Mouse (Mus musculus) heart, embryonic 12.5 days (tissue): ENCODE results near the gene Agpat4. TPM values are rescaled to one million over a fixed set of nuclear protein-coding genes. Genes with fewer than 3 reads are reported as not detected.

ENCODE experiments used
- ATAC-seq: fragments of 200-750 bp; cut with Nextera tagmentation; 2 replicates; pipeline ENCODE4 v1.8.0; 2017; ENCODE audit warnings: moderate TSS enrichment, moderate library complexity; ENCODE audit not compliant: insufficient number of reproducible peaks, low FRiP score
- H3K27ac ChIP-seq: fragments of 300-500 bp; sonication (generic); 2 replicates; pipeline ENCODE4 v1.5.1; 2016; ENCODE audit warnings: mild to moderate bottlenecking, moderate library complexity; ENCODE audit not compliant: poor library complexity, severe bottlenecking
- H3K27me3 ChIP-seq: fragments of 300-500 bp; sonication (generic); replicated peaks from 2 replicates; pipeline ENCODE4 v1.6.1; 2016; ENCODE audit warnings: mild to moderate bottlenecking, moderate library complexity
- H3K36me3 ChIP-seq: fragments of 300-500 bp; sonication (generic); 2 replicates; pipeline ENCODE4 v1.6.1; 2016; ENCODE audit warnings: mild to moderate bottlenecking, moderate library complexity
- H3K4me1 ChIP-seq: fragments of 300-500 bp; sonication (generic); replicated peaks from 2 replicates; pipeline ENCODE4 v1.6.1; 2016; ENCODE audit warnings: mild to moderate bottlenecking
- H3K4me2 ChIP-seq: fragments of 300-500 bp; sonication (generic); 2 replicates; pipeline ENCODE4 v1.6.1; 2016; ENCODE audit warnings: mild to moderate bottlenecking, moderate library complexity
- H3K4me3 ChIP-seq: fragments of 300-500 bp; sonication (generic); 2 replicates; pipeline ENCODE4 v1.5.1; 2016; ENCODE audit warnings: mild to moderate bottlenecking
- H3K9ac ChIP-seq: fragments of 300-500 bp; sonication (generic); 2 replicates; pipeline ENCODE4 v1.6.1; 2016; ENCODE audit warnings: mild to moderate bottlenecking, moderate library complexity
- H3K9me3 ChIP-seq: fragments of 300-500 bp; sonication (generic); replicated peaks from 2 replicates; pipeline ENCODE4 v1.6.1; 2016; ENCODE audit warnings: mild to moderate bottlenecking, moderate library complexity
- WGBS: fragments of 180-500 bp; shearing (Covaris S2); methylation state at CpG from one replicate; pipeline ENCODE4 v1.1.7; 2016; 5-methylcytosine and 5-hydroxymethylcytosine counted together
- polyA plus RNA-seq: library from polyadenylated mRNA; unstranded; fragments of >200 nt; fragmentation: Nextera tagmentation; extraction: Ambion mirVana; gene quantifications from 2 replicates; pipeline ENCODE4 v1.2.1, GENCODE M21; 2016

Gene Agpat4
- 20.3 and 21.1 TPM in 2 replicates for polyA plus RNA-seq

GRCm38 (mm10) chr17:12118561-12118925 is at the start of gene Agpat4:
TSS of gene Agpat4 (plus strand) at chr17:12118704.
- peak; percentile 76 for ATAC-seq
- Histone ChIP-seq H3K4me1 (peaks cover 9% of the 10 kb centered on the region), H3K4me2 (peak within 1 kb of the TSS; percentile 86)

GRCm38 (mm10) chr17:12076816-12077215 is 41.7 kb upstream of the Agpat4 start:
- no peak for ATAC-seq
- Histone ChIP-seq H3K4me3 (no peak overlapping the region), H3K27me3 (no peaks in the 10 kb centered on the region), H3K9ac (no peak overlapping the region), H3K4me1 (peaks cover 6% of the 10 kb centered on the region), H3K9me3 (peaks cover 3% of the 10 kb centered on the region; the same call in 1 of the 2 replicates), H3K36me3 (no peaks in the 10 kb centered on the region), H3K27ac (no peak overlapping the region), H3K4me2 (no peak overlapping the region)
- 59% methylated on average over 2 of the region's 2 CpGs for WGBS

More at GRCm38 (mm10) chr17:12118561-12118925, at the start of gene Agpat4:
- peak within 1 kb of the TSS; percentile 87 for H3K27ac ChIP-seq
- peak within 1 kb of the TSS; percentile 89 for H3K4me3 ChIP-seq
- H3K36me3 ChIP-seq = no peaks in the 10 kb centered on the region
- H3K9ac ChIP-seq = peak within 1 kb of the TSS; percentile 94
- no peaks in the 10 kb centered on the region for H3K9me3 ChIP-seq
- under 1% methylated on average over 13 of the region's 13 CpGs for WGBS
- no peaks in the 10 kb centered on the region for H3K27me3 ChIP-seq

GRCm38 (mm10) chr17:12080656-12081495 is 37.6 kb upstream of the Agpat4 start:
- no peaks in the 10 kb centered on the region for H3K36me3 ChIP-seq
- no peak overlapping the region for H3K9ac ChIP-seq
- WGBS = 40% methylated on average over 20 of the region's 20 CpGs
- H3K9me3 ChIP-seq = peaks cover 3% of the 10 kb centered on the region; the same call in 1 of the 2 replicates
- no peak for ATAC-seq
- no peak overlapping the region for H3K4me3 ChIP-seq
- H3K4me1 ChIP-seq = peaks cover 6% of the 10 kb centered on the region
- H3K27me3 ChIP-seq = no peaks in the 10 kb centered on the region
- H3K27ac ChIP-seq = no peak overlapping the region
- H3K4me2 ChIP-seq = peak overlapping the region; percentile 32

- WGBS = 71% methylated on average over 5 of the region's 5 CpGs
- no peak overlapping the region for H3K4me3 ChIP-seq
- H3K4me2 ChIP-seq = no peak overlapping the region
- no peak overlapping the region for H3K9ac ChIP-seq
- no peaks in the 10 kb centered on the region; the same call in 1 of the 2 replicates for H3K27me3 ChIP-seq
- no peak for ATAC-seq
- peaks cover 3% of the 10 kb centered on the region; the same call in 1 of the 2 replicates for H3K9me3 ChIP-seq
- H3K4me1 ChIP-seq = peaks cover 6% of the 10 kb centered on the region
- H3K36me3 ChIP-seq = no peaks in the 10 kb centered on the region
- H3K27ac ChIP-seq = no peak overlapping the region
Observed at GRCm38 (mm10) chr17:12082201-12082600, 36.3 kb upstream of the Agpat4 start.

GRCm38 (mm10) chr17:12090261-12090927 is 28.1 kb upstream of the Agpat4 start:
- no peak overlapping the region for H3K4me3 ChIP-seq
- no peak overlapping the region for H3K9ac ChIP-seq
- H3K4me2 ChIP-seq = no peak overlapping the region
- H3K36me3 ChIP-seq = no peaks in the 10 kb centered on the region
- H3K27me3 ChIP-seq = no peaks in the 10 kb centered on the region; the same call in 1 of the 2 replicates
- no peak for ATAC-seq
- H3K4me1 ChIP-seq = no peaks in the 10 kb centered on the region
- H3K9me3 ChIP-seq = no peaks in the 10 kb centered on the region
- 57% methylated on average over 5 of the region's 5 CpGs for WGBS
- H3K27ac ChIP-seq = no peak overlapping the region

- H3K9ac ChIP-seq = no peak overlapping the region
- 81% methylated on average over 6 of the region's 6 CpGs for WGBS
Observed at GRCm38 (mm10) chr17:12092901-12093564, 25.5 kb upstream of the Agpat4 start.

GRCm38 (mm10) chr17:12094016-12094415 is 24.5 kb upstream of the Agpat4 start:
- Histone ChIP-seq H3K27ac (no peak overlapping the region), H3K27me3 (no peaks in the 10 kb centered on the region), H3K4me3 (no peak overlapping the region), H3K9ac (no peak overlapping the region), H3K4me1 (no peaks in the 10 kb centered on the region), H3K36me3 (no peaks in the 10 kb centered on the region), H3K9me3 (no peaks in the 10 kb centered on the region), H3K4me2 (no peak overlapping the region)
- 94% methylated on average over 1 of the region's 1 CpGs for WGBS
- ATAC-seq = no peak

More at GRCm38 (mm10) chr17:12092901-12093564, 25.5 kb upstream of the Agpat4 start:
- H3K4me3 ChIP-seq = no peak overlapping the region
- H3K9me3 ChIP-seq = no peaks in the 10 kb centered on the region
- no peaks in the 10 kb centered on the region for H3K36me3 ChIP-seq
- no peaks in the 10 kb centered on the region for H3K27me3 ChIP-seq
- H3K4me2 ChIP-seq = no peak overlapping the region
- H3K4me1 ChIP-seq = no peaks in the 10 kb centered on the region
- H3K27ac ChIP-seq = no peak overlapping the region
- ATAC-seq = no peak

GRCm38 (mm10) chr17:12094827-12095590 is 23.5 kb upstream of the Agpat4 start:
- Histone ChIP-seq H3K4me3 (no peak overlapping the region), H3K4me2 (no peak overlapping the region), H3K9me3 (no peaks in the 10 kb centered on the region), H3K27me3 (no peaks in the 10 kb centered on the region), H3K4me1 (no peaks in the 10 kb centered on the region), H3K36me3 (no peaks in the 10 kb centered on the region), H3K9ac (no peak overlapping the region), H3K27ac (no peak overlapping the region)
- 89% methylated on average over 9 of the region's 9 CpGs for WGBS
- no peak for ATAC-seq

GRCm38 (mm10) chr17:12099415-12099814 is 19.1 kb upstream of the Agpat4 start:
- Histone ChIP-seq H3K36me3 (no peaks in the 10 kb centered on the region), H3K4me1 (no peaks in the 10 kb centered on the region), H3K4me3 (no peak overlapping the region), H3K27ac (no peak overlapping the region), H3K27me3 (no peaks in the 10 kb centered on the region), H3K9me3 (no peaks in the 10 kb centered on the region; the same call in 1 of the 2 replicates), H3K4me2 (no peak overlapping the region), H3K9ac (no peak overlapping the region)
- ATAC-seq = no peak

- H3K9me3 ChIP-seq = no peaks in the 10 kb centered on the region; the same call in 1 of the 2 replicates
- H3K4me3 ChIP-seq = no peak overlapping the region
- no peak for ATAC-seq
- no peaks in the 10 kb centered on the region for H3K4me1 ChIP-seq
- 90% methylated on average over 10 of the region's 10 CpGs for WGBS
- H3K9ac ChIP-seq = no peak overlapping the region
- H3K36me3 ChIP-seq = no peaks in the 10 kb centered on the region
- H3K4me2 ChIP-seq = no peak overlapping the region
- no peak overlapping the region for H3K27ac ChIP-seq
- H3K27me3 ChIP-seq = no peaks in the 10 kb centered on the region
Observed at GRCm38 (mm10) chr17:12102326-12102725, 16.2 kb upstream of the Agpat4 start.
